Mouse (Mus musculus) forebrain, embryonic 14.5 days (tissue): ENCODE results near the gene Pls1. TPM values are rescaled to one million over a fixed set of nuclear protein-coding genes. Genes with fewer than 3 reads are reported as not detected.

Experiments used
- ATAC-seq: fragments of 200-750 bp; cut with Nextera tagmentation; 2 replicates; pipeline ENCODE4 v1.8.0; 2017; ENCODE audit warnings: mild to moderate bottlenecking, moderate library complexity
- DNase-seq: peaks from one replicate; pipeline ENCODE4 v3.0.0-alpha.2; 2015; ENCODE audit warnings: low spot score
- H3K27ac ChIP-seq: fragments of 300-500 bp; sonication (generic); 2 replicates; pipeline ENCODE4 v1.5.1; 2014; ENCODE audit warnings: low read depth, mild to moderate bottlenecking, control low read depth, low read length, moderate library complexity
- H3K27me3 ChIP-seq: fragments of 300-500 bp; sonication (generic); replicated peaks from 2 replicates; pipeline ENCODE4 v1.6.1; 2014; ENCODE audit warnings: low read length, control low read depth, mixed read lengths; ENCODE audit not compliant: control insufficient read depth, insufficient read depth
- H3K36me3 ChIP-seq: fragments of 300-500 bp; sonication (generic); 2 replicates; pipeline ENCODE4 v1.6.1; 2014; ENCODE audit warnings: low read length, control low read depth; ENCODE audit not compliant: control insufficient read depth, insufficient read depth
- H3K4me1 ChIP-seq: fragments of 300-500 bp; sonication (generic); 2 replicates; pipeline ENCODE4 v1.6.1; 2014; ENCODE audit warnings: antibody characterized with exemption, low read length, control low read depth; ENCODE audit not compliant: control insufficient read depth, insufficient read depth
- H3K4me2 ChIP-seq: fragments of 300-500 bp; sonication (generic); 2 replicates; pipeline ENCODE4 v1.6.1; 2014; ENCODE audit warnings: mild to moderate bottlenecking, control low read depth, low read length
- H3K4me3 ChIP-seq: fragments of 300-500 bp; sonication (generic); 2 replicates; pipeline ENCODE4 v1.5.1; 2014; ENCODE audit warnings: low read depth, low read length, control low read depth
- H3K9ac ChIP-seq: fragments of 300-500 bp; sonication (generic); 2 replicates; pipeline ENCODE4 v1.6.1; 2014; ENCODE audit warnings: mild to moderate bottlenecking, low read length, control low read depth, moderate library complexity
- H3K9me3 ChIP-seq: fragments of 300-500 bp; sonication (generic); replicated peaks from 2 replicates; pipeline ENCODE4 v1.6.1; 2016; ENCODE audit warnings: low read length, control low read depth, mixed read lengths; ENCODE audit not compliant: control insufficient read depth
- WGBS: fragments of 180-500 bp; shearing (Covaris S2); extraction: QIAGEN DNeasy Blood & Tissue Kit; methylation state at CpG from one replicate; pipeline ENCODE4 v1.1.7; 2014; 5-methylcytosine and 5-hydroxymethylcytosine counted together
- polyA plus RNA-seq: library from polyadenylated mRNA; unstranded; fragments of >200 nt; fragmentation: Nextera tagmentation; extraction: Ambion mirVana; gene quantifications from 2 replicates; pipeline ENCODE4 v1.2.1, GENCODE M21; 2014

Pls1 gene
- polyA plus RNA-seq, 1 experiment from 2014 or later, result 3.5 TPM

DNA sequence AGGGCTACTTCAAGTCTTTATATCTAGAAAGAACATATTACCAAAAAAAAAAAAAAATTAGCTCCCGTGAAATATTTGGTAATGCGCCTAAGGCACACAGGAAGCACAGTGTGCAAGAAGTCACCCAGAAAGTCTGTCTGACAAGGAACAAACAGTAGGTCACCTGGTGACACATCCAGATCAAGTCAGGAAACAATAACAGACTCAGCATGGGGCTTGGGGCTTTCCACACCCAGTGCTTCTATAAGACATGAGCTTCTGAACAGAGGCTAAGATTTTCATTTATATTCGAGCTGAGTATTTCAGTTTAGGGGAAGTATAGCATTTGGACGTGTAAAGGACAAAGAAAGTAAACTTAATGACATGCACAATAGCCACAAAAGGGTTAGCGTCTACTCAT, 49.3 kb downstream of the Pls1 start:
- H3K4me3 ChIP-seq, result no peak overlapping the region
- no peaks in the 10 kb centered on the region for H3K4me1 ChIP-seq
- H3K9me3 ChIP-seq, result no peaks in the 10 kb centered on the region
- ATAC-seq (no peak), DNase-seq (no peak)
- no peak overlapping the region for H3K4me2 ChIP-seq
- H3K27ac ChIP-seq, result no peak overlapping the region
- no peaks in the 10 kb centered on the region for H3K36me3 ChIP-seq
- H3K27me3 ChIP-seq, result no peaks in the 10 kb centered on the region
- 22% methylated on average over 5 of the region's 5 CpGs for WGBS
- no peak overlapping the region for H3K9ac ChIP-seq

DNA sequence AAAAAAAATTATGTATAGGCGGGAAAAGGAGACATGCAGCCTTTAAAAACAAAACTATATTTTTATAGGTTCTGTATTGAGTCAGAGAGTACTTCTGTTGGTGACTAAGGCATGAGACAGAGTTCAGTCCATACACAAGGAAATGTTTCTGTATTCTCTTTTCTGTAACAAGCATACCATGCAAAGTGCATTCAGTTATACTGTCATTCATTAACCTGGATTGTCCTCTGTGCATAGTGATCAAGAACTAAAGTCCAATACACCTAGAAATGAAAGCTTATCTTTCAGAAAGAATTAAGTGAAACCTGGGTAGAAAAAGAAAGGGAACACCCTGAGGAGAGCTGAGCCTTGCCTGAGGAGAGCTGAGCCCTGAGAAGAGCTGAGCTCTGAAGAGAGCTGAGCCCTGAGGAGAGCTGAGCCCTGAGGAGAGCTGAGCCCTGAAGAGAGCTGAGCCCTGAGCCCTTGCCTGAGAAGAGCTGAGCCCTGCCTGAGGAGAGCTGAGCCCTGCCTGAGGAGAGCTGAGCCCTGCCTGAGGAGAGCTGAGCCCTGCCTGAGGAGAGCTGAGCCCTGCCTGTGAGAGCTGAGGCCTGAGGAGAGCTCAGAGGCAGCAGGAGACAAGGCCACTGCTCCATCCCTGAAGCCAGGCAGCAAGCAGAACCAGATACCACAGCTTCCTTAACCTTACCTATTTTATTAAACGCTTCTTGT, 49.9 kb downstream of the Pls1 start:
- Histone ChIP-seq H3K9me3 (no peaks in the 10 kb centered on the region), H3K4me1 (no peaks in the 10 kb centered on the region), H3K27ac (no peak overlapping the region), H3K27me3 (no peaks in the 10 kb centered on the region), H3K4me2 (no peak overlapping the region), H3K9ac (no peak overlapping the region), H3K4me3 (no peak overlapping the region), H3K36me3 (no peaks in the 10 kb centered on the region)
- ATAC-seq, result no peak
- WGBS, result 71% methylated on average over 2 of the region's 2 CpGs
- no peak for DNase-seq

DNA sequence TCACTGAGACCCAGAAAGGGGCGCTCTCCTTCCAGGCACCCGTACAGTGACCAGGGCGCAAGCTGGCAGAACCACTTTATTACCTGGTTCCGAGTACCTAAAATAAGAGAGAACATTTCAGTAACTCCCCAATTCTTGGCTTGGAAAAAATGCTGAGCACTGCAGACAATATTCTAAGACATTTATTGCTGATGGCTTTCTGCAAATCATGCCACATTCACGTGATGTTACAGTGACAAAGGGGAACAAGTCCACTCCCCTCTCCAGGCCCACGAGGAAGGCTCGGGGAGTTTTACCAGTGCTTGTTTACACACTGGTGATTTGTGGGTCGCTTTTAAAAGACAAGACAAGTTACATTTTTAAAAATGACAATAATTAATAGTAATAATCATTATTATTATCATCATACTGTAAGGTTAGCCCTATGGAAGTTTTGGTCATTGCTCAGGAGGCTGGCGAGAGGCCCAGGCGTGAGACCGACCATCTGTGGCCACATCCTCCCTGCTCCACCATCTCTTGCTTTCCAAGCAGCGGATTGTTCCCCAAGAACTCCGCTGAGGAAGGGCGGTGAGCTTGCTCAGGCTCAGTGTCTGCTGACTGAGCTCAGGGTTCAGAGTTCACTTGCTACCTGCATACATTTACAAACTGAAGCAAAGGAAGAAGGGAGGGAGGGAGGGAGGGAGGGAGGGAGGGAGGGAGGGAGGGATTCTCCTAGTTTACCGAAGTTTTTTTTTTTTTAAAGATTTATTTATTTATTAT, 50.9 kb downstream of the Pls1 start:
- no peak overlapping the region for H3K9ac ChIP-seq
- ATAC-seq (no peak), DNase-seq (no peak)
- H3K36me3 ChIP-seq, result no peaks in the 10 kb centered on the region
- no peaks in the 10 kb centered on the region for H3K27me3 ChIP-seq
- WGBS, result 92% methylated on average over 15 of the region's 15 CpGs
- H3K27ac ChIP-seq, result no peak overlapping the region
- H3K4me2 ChIP-seq, result no peak overlapping the region
- H3K4me1 ChIP-seq, result no peaks in the 10 kb centered on the region
- no peak overlapping the region for H3K4me3 ChIP-seq
- no peaks in the 10 kb centered on the region for H3K9me3 ChIP-seq

DNA sequence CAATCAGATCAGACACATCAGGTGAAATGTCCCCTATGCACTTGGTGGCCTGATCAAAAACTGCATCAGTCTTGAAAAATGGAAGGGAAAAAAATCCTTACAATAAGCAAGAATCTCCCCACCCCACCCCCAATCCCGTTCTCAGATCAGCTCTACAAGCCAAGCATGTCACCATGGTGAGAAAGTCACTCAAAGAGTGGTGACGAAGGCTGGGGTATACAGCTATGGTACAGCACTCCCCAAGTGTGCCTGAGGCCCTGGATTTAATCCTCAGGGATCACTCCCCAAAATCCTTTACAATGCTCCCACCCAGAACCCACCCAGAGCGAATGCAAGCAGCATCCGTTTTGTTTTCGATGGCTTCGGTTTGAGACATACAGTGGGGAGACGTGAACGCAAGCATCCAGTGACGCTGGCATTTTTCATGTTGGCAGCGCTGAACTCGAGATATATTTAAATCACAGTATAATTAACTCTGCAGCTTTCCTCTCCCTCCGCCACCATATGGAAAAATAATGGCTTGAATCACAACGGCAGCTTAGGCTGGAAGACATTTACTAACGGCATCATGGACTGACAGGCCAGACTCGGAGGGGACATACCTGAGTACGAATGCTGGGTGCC, 60.1 kb downstream of the Pls1 start:
- DNase-seq, result peak; percentile 46
- Histone ChIP-seq H3K36me3 (no peaks in the 10 kb centered on the region), H3K4me1 (no peaks in the 10 kb centered on the region), H3K4me2 (no peak overlapping the region; the same call in 1 of the 2 replicates), H3K27ac (0 out of 2 replicates have a peak overlapping the region, but pooled peaks have one; percentile 33), H3K4me3 (no peak overlapping the region), H3K27me3 (no peaks in the 10 kb centered on the region), H3K9me3 (no peaks in the 10 kb centered on the region), H3K9ac (no peak overlapping the region)
- 69% methylated on average over 16 of the region's 16 CpGs for WGBS
- peak; percentile 46; the same call in 1 of the 2 replicates for ATAC-seq

DNA sequence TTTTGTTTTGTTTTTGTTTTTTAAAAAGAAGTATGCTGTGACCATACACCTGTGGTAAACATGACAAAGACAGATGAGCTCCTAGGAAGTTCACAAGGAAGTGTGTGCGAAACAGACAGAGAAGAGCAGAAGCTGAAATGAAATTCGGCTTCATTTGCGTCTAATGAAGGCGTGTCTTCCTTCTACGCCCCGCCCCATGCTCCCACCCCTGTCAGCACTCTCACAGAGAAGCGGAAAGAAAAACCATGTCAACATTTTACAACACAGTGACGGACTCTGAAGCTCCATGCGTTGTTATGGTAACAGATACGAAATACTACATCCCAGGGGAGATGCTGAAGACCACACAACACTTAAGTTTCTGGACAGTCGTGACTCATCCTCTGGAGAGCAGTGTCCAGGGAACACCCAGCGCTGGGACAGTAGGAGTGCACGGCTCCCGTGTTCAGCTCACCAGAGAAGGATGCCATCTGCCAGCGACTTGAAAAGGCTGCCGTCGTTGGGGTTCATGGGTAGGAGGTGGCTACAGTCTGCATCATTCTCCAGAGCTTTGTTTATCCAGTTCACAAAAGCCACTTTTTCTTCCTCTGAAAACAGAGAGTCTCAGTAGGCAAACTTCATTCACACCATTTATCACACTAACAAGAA, 61.3 kb downstream of the Pls1 start:
- Histone ChIP-seq H3K27ac (no peak overlapping the region), H3K4me3 (no peak overlapping the region), H3K36me3 (no peaks in the 10 kb centered on the region), H3K9ac (no peak overlapping the region), H3K27me3 (no peaks in the 10 kb centered on the region), H3K9me3 (no peaks in the 10 kb centered on the region), H3K4me2 (no peak overlapping the region), H3K4me1 (no peaks in the 10 kb centered on the region)
- DNase-seq (no peak), ATAC-seq (no peak)
- 76% methylated on average over 17 of the region's 17 CpGs for WGBS

DNA sequence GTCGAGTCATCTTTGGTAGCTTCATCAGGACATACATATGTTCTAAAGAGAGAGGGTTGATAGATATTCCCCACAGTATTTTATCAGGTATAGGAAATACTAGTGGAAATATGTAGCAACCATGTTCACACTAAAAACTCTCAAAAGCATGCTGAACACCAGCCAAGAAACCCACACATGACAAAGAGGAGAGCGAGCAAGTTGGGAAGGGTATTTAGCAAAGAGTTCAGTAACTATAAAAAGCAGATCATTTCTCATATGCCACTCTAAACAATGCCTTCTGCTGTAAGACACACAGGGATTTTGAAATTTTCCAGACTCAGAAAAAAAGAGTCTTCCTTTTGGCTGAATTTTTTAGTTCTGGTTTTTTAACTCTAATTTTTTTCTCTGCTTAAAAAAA, 73.4 kb downstream of the Pls1 start:
- H3K27ac ChIP-seq, result no peak overlapping the region
- no peaks in the 10 kb centered on the region for H3K27me3 ChIP-seq
- no peaks in the 10 kb centered on the region for H3K4me1 ChIP-seq
- 91% methylated on average over 2 of the region's 2 CpGs for WGBS
- no peak for DNase-seq
- no peaks in the 10 kb centered on the region for H3K9me3 ChIP-seq
- H3K36me3 ChIP-seq, result no peaks in the 10 kb centered on the region
- no peak overlapping the region for H3K4me3 ChIP-seq
- ATAC-seq, result no peak
- no peak overlapping the region for H3K9ac ChIP-seq
- H3K4me2 ChIP-seq, result no peak overlapping the region

DNA sequence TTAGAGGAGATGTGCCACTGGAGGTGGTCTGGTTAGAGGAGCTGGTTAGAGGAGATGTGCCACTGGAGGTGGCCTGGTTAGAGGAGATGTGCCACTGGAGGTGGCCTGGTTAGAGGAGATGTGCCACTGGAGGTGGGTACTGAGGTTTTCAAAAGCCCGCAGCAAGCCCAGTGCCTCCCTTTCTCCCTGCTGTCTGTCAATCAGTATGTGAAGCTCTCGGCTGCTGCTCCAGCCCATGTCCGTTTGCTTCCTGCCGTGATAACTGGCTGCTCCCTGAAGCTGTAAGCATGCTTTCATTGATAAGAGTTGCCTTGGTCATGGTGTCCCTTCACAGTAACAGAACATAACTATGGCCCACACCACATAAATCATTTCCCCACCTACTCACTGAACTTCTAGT, 81.9 kb downstream of the Pls1 start:
- no peaks in the 10 kb centered on the region for H3K4me1 ChIP-seq
- H3K27ac ChIP-seq, result no peak overlapping the region
- DNase-seq (no peak), ATAC-seq (no peak)
- H3K27me3 ChIP-seq, result no peaks in the 10 kb centered on the region
- no peaks in the 10 kb centered on the region for H3K36me3 ChIP-seq
- H3K9ac ChIP-seq, result no peak overlapping the region
- 90% methylated on average over 4 of the region's 4 CpGs for WGBS
- H3K4me3 ChIP-seq, result no peak overlapping the region
- no peak overlapping the region for H3K4me2 ChIP-seq
- H3K9me3 ChIP-seq, result no peaks in the 10 kb centered on the region

DNA sequence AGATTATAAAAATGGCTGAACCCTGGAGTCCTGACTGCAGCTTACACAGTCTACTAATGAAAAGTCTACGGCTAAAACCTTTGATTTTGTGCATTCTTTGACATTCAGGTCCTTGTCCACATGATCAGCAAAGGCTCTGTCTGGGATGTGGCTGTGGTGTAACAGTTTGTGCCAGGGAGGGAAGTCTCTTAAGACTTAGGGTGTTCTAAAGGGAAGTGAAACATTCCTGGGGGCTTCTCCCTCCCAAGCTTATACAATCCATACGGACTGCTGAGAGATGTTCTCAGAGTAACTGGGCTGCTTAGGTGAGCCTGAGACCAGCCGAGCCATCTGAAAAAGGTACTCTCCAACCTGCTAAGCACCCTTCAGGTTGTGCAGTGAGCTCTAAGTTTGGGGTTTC, 82.9 kb downstream of the Pls1 start:
- Histone ChIP-seq H3K4me2 (no peak overlapping the region), H3K9me3 (no peaks in the 10 kb centered on the region), H3K9ac (no peak overlapping the region), H3K27me3 (no peaks in the 10 kb centered on the region), H3K4me1 (no peaks in the 10 kb centered on the region), H3K4me3 (no peak overlapping the region), H3K27ac (no peak overlapping the region), H3K36me3 (no peaks in the 10 kb centered on the region)
- 91% methylated on average over 3 of the region's 3 CpGs for WGBS
- ATAC-seq (no peak), DNase-seq (no peak)
